Mouse (Mus musculus): ENCODE data around the gene Mreg.
"Not testable (repeated sequence)": the region's sequence is repeated elsewhere in the genome, so short reads cannot be mapped to it uniquely, and the experiment has no call there.

Gene Mreg

DNA sequence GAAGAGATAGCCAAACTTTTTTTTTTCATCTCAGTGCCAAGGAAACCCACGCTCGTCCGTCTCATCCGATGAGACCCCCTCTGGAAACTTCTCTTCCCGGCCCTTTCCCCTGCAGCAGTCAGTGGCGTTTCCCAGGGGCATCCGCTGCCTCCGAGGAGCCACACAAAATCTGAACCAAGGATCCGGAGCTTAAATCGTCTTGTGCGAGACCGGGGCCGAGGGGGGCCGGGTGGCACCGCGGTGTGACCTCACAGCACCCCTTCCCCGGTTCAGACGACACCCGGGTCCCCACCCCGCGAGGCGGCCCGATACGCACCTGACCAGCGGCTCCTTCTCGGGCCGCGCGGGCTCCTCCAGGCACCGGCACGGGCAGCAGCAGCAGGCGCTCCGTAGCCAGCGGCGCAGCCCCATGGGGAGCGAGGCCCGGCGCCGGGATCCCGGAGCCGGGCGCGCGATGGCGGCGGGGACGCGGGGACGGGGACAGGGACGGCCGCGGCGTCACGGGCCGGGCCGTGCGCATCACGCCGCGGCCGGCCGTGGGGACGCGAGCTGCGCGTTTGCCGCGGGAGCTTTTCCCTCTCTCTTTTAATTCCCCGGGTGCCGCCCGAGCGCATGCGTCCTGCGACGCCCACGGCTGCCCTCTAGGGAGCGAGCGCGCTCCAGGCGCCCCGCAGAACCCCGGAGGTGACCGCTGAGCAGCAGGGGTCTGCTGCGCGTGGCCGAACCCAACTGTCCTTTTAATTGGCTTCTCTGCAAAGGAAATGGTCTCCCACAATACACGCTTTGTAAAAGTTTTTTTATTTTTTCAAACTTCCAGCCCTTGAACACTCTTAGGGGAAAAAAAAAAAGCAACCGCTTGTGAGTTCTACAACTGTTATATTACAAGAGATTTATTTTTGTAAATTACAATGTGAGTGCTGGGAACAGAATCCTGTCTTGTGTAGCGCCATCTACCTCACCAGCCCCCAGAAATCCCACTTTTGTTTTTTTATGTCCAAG lies at the start of gene Mreg:
Mreg (minus strand) TSS at position 607 of the 999 bp plus-strand sequence.
- DNase-seq, result peak; percentile 74

DNA sequence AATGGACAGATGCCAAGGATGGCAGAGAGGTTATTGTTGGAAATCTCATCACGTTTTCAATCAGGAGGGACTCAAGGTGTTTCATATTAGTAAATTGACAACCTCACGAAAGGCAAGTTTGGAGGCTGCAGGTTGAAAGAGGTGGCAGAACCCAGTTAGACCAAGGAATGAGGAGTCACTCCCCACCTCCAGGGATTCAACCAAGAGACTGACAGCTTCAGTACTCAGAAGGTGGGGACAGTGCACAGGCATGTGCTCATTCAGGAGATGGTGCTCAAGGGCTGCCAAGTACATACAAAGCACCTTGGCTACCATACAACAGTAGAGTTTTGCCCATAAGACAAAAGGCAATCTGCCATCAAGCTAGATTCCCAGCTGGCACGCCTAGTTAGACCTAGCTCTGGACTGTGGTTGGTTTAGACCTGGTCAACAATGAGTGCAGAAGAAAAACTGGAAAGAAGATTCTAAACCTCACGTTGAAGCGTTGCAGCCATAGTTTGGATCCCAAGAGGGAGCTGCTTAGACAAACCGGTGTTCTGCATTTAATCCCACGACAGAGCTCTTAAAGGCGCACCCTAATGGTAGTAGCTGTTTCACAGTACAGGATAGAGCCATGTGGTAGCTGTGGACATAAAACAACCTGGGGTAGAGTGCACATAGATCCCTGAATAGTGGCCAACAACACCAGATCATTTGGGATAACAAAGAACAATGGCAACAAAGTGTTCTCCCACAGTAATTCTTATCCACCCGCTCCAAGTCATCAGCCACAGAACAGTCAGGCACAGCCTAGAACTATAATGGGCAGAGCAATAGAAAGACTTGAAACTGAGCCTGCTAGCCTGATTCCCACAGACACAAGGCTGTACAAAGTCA lies 44.5 kb upstream of the Mreg start:
- DNase-seq, result no peak

DNA sequence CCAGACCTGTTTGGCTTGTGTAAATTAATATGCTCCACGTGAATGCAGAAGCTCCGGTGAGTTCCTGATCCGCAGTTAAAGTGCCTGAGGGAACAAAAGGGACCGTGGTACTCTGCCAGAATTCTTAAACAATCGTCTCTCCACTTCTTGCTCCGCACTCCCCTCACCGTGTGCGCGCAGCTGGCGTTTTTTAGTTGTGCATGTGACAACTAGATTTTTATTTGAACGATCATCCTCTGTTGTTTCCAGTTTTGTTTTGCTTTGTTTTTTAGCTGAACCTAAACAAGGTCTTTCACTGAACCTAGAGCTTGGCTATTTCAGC lies 43.7 kb upstream of the Mreg start:
- no peak for DNase-seq

DNA sequence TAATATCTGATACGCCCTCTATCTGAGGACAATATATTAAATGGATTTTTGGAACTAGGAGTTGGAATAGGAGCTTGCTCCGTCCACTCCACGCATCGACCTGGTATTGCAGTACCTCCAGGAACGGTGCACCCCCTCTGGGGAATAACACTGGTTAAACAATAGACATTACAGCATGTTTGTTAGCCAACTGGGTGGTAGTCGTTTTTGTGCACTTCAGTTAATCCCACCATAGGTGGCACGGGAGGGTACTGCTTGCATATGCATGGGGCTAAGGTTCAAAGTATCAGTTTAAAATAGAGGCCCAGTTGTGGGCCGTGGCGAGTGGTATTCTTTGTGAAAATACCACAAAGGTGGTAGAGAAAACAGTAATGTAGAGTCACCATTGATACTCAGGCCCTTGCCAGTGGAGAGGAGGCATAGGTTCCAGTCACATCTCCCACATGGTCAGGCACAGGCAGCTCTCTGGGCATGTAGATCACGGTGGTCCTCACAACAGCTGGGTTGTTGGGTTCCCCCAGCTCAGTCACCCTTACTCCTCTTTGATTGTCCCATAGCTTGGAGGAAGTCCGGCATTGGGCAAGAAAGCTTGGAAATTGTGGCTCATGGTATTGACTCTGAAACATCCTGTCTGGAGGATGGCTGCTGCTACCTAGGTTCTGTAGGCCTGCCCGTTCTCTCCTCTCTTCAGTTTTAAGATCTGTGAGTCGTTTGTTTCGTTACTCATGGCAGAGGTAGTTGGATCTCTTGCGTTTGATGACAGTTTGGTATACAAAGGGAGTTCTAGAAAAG lies 43.2 kb upstream of the Mreg start:
- peak; percentile 65 for DNase-seq

DNA sequence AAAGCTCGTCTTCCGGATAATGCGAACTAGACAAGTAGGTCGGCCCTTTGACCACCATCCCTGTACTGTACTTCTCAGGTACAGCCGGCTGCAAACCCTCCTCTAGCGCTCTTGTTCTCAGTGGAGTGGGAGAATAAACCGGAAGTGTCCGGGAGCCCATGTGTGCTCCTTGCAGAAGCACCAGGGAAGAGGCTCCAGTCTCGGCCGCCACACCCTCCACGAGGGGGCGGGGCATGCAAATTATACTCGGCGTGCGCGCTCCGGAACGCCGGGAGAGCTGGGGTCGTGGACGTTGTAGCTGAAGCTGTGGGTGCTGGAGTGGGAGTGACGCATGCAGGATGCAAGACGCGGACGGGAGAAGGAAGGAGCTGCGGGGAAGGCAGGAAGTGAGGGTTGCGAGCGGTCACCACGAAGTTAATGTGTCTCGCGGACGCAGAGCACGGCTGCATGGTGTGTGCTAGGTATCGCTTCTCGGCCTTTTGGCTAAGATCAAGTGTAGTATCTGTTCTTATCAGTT lies 42.5 kb upstream of the Mreg start:
- peak; percentile 94 for DNase-seq

DNA sequence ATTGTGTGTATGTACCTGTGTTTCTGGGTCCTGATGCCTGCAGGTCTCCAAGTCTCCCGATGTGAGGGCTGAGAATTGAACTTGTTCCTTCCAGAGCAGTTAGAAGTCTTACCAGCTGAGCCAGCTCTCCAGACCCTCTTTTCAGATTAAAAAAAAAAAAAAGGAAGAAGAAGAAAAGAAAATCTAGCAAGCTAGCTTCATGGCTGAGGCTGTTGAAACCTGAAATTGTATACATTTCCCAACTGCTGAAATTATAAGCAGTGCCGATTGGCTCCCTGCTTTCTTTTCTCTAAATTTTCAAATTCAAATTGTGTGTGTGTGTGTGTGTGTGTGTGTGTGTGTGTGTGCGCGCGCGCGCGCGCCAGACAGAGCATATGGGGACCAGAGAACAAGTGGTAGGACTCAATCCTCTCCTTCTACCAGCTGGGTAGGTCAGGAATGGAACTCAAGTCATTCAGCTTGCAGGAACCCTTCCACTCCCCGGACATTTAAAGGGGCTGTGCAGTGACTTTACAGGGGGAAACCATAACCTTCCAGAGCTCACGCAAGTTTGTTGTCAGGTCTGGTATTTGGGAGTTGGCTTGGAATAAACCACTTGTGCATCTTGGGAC lies 41.9 kb upstream of the Mreg start:
- peak; percentile 31 for DNase-seq

DNA sequence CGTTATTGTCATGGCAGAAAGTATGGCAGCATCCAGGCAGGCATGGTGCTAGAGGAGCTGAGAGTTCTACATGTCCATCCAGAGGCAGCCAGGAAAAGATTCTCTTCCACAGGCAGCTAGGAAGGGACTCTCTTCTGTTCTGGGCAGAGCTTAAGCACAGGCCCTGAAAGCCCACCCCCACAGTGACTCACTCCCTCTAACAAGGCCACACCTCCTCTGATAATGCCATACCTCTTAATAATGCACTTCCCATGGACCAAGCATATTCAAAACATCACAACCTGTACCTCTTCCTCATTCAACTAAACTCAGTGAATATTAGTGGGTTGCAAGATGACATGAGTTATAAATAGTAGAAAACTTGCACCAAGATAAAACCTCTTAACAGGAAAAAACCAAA lies 39.7 kb upstream of the Mreg start:
- no peak for DNase-seq

DNA sequence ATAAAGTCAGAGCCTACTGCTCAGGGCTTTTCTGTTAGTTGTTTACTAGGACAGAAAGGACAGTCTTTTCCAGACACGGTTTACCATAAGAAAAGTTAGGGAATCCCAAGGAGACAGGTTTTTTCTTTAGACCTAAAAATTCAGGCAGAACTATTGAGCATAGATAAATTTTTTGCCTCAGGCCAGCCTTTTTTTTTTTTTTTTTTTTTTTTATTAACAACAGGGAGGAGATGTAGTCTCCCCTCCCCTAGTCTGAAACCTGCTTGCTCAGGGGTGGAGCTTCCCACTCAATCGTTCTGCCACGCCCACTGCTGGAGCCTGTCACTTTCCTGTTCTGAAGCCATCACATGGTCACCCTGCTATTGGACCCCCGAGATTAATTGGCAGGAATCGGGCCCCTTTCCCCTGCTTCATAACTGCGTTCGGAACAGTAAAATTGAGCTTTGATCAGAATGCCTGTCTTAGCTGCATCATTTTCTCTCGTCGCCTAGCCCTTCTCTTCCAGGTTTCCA lies 36.2 kb upstream of the Mreg start:
- not testable (repeated sequence) for DNase-seq

DNA sequence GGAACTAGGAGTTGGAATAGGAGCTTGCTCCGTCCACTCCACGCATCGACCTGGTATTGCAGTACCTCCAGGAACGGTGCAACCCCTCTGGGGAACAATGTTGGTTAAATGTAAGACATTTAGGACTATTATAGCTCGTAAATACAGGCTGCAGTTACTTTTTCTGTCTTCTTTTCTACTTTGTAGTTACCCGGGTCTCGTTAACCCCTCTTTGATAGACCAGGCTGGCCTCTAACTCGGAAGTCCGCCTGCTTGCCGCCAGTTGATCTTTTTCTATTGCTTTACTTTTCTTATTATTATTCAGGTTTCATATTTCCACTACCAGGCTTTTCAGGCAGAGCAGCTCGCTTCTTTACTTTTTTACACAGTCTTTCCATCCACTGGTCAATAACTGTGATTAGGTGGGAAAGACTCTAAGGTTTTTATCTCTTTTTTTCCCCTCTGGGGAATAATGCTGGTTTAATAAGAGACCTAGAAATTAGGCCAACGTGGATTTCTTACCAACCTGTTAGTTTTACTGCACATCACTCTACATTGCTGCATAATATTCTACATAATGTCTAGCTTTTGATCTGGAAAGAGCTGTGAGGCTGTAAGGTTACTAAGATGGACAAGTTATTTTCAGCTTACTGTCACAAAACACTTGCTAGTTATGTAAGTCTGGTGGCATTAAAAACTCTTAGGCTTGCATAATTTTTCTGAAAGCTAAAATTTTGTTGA lies 32.4 kb upstream of the Mreg start:
- no peak for DNase-seq

DNA sequence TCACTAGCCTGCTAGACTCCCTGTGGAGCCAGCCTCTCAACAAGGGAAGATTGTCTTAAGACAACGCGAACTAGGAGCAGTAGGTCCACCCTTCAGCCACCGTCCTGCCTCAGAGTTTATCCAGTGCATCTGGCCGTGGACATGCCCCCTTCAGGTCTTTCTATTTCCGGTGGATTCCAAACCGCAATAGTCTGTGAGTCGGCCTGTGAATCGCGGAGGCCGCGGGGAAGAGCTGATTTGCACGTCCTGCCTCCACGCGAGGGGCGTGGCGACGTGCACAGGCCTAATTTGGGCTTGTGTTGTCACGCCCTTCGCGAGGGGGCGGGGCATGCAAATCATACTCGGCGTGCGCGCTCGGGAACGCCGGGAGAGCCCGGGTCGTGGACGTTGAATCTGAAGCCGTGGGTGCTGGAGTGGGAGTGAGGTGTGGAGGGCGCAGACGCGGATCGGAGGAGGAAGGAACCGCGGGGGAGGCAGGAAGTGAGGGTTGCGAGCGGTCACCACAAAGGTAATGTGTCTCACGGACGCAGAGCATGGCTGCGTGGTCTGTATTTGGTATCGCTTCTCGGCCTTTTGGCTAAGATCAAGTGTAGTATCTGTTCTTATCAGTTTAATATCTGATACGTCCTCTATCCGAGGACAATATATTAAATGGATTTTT lies 31.7 kb upstream of the Mreg start:
- DNase-seq, result peak; percentile 98

DNA sequence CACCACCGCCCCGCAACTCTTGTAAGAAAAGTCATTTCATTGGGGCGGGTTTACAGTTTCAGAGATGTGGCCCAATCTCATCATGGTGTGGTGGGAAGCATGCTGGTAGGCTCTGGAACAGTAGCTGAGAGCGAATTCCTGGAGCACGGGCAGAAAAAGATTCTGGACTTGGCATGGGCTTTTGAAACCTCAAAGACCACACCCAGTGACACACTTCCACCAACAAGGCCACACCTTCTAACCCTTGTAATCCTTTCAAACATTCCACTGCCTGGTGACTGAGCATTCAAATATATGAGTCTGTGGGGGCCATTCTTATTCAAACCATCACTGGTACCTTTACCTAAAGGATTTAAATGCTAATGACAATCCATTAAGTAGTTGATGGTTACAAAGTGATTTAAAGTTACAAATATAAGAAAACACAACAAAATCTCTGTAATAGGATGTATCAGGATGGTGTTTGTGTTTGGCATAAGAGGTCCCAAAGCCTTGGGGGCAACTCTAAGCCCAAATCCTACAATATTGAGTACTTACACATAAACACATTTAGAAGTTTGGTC lies 30.6 kb upstream of the Mreg start:
- DNase-seq, result no peak

DNA sequence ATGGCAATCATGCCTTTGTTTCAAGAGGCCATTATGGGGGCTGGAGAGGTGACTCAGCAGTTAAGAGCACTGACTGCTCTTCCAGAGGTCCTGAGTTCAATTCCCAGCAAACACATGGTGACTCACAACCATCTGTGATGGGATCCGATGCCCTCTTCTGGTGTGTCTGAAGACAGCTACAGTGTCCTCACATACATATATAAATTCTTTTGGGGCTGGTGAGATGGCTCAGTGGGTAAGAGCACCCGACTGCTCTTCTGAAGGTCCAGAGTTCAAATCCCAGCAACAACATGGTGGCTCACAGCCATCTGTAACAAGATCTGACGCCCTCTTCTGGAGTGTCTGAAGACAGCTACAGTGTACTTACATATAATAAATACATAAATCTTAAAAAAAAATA lies 27.0 kb upstream of the Mreg start:
- not testable (repeated sequence) for DNase-seq

DNA sequence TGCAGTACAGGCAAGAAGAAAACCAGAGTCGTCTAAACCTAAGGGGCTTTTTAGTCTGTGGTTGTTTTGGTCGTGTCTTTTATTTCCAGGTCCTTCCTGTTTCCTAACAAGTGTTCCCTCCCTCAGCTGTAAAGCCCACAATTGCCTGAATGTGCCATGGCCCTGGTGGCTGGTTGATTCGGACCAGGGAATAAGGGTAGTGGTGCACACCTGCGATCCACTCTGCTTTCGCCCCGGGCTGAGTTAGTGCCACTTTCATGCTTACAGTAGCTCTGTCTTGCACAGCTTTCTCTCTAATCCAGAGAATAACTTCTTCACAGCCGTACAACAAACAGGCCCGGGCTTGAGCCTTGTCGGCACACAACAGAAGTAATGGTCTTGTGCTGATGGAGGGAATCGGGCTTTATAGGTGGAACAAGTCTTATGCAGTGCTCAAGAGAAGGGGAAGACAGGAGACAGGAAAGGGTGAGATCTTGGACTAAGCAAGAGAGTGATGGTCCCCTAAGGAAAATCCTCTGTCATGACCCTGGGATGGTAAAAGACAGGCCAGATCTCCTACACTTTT lies 26.0 kb upstream of the Mreg start:
- no peak for DNase-seq

DNA sequence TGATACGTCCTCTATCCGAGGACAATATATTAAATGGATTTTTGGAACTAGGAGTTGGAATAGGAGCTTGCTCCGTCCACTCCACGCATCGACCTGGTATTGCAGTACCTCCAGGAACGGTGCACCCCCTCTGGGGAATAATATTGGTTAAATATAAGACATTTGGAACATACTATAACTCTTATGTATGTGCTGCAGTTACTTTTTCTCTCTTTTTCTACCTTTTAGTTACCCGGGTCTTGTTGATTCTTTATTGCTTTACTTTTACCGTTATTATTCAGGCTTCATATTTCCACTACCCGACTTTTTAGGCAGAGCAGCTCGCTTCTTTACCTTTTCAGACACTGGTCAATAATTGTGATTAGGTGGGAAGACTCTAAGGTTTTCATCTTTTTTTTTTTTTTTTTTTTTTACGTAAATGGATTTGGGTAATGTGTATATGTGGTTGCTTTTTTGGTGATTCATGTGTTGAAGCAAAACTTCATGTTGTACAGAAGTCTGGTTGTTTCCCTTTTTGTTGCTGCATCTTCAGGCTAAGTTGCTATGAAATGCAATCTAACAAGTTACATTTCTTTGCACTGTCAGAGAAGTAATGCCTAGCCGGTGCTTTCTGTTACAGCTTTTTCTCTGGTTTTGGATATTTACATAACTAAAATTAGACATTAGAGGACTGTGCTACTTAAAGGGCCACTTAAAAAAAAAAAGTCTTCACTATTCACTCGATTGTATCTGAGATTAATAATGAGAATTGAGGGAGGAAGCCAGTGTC lies 25.1 kb upstream of the Mreg start:
- peak; percentile 54 for DNase-seq

DNA sequence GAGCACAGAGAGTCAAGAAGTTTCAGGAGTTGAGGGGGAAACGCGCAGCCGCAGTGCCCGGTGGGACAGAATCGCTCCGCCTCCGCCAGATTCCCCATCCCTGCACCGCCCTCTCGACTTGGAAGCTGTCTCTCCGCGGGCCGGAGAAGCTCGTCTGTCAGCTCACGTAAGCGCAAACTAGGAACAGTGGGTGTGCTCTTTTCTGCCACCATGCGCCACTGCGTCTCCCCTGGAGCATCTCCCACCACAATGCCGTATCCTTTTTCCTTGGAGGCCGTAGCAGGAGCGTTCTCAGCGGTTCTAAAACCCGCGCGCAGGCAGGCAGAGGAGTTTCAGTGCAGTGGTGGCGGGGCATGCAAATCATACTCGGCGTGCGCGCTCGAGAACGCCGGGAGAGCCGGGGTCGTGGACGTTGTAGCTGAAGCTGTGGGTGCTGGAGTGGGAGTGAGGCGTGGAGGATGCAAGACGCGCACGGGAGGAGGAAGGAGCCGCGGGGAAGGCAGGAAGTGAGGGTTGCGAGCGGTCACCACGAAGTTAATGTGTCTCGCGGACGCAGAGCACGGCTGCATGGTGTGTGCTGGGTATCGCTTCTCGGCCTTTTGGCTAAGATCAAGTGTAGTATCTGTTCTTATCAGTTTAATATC lies 24.4 kb upstream of the Mreg start:
- peak; percentile 86 for DNase-seq

DNA sequence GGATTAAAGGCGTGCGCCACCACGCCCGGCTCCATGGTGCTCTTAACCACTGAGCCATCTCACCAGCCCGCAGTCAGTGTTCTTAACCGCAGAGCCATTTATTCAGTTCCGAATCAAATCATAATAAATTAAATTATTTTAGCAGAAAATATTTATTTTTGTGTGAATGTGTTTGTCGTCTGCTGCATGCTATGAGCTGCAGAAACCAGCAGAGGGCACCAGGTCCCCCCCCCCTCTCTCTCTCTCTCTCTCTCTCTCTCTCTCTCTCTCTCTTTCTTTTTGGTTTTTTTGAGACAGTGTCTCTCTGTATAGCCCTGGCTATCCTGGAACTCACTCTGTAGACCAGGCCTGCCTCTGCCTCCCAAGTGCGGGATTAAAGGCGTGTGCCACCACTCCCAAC lies 20.5 kb upstream of the Mreg start:
- DNase-seq, result not testable (repeated sequence)

DNA sequence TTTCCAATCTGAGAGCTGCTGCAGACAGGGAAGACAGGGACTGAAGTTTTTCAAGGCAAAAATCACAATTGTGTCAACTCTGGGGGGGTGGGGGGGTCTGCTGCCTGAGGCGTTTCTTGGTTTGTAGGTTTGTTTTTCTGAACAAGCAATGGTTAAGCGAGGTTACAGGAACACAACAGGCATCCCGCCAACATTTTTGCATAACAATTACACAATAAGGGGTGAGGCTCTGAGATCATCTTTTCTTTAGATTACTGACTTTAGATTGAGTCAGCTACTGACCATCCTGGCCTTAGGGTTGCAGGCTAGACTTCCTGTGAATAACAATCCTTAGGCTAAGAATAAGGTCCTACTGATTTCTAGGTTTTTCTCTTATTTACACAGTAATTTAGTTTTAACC lies 16.9 kb upstream of the Mreg start:
- no peak for DNase-seq

DNA sequence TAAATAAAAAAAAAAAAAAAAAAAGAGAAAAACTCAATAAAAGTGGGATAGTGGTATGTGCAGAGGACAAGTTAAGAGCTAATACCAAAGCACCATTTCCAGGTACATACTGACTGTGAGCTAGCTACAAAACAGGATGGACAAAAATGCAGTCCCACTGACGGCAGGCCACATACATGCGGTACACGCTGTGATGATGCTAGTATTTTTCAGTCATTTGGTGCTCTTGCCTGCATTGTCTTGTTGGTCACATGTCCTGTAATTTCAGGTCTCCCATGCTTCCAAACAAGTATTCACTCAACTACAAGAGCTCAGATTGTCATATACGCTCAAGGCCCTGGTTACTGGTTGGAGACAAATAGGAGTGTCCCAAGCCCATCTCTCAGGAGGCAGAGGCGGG lies 15.4 kb upstream of the Mreg start:
- DNase-seq, result no peak

Data from kidney, postnatal 10 days (tissue).